ENCODE assay signal across 9 mouse cellular contexts in genomic region chr4:117645031-117645435, GRCm38 (mm10). TPM values are rescaled to one million over a fixed set of nuclear protein-coding genes. Genes with fewer than 3 reads are reported as not detected.
DNase-seq lines count a peak whose midpoint lies in the region; ATAC-seq and TF ChIP-seq lines count a peak whose summit lies in the region.
"Had no signal": no experiment of that assay in that cellular context is flagged by ENCODE, and none has a peak within 500 bp of the region (broad histone marks: within the 10 kb centered on the region; RNA-seq: fewer than 3 reads in every experiment).

No protein-coding gene starts in this region.

- peaks cover 33% of the 10 kb centered on the region for H3K36me3 ChIP-seq in kidney, embryonic 15.5 days
- H3K36me3 ChIP-seq in midbrain, embryonic 15.5 days (replicated peaks) = no peaks in the 10 kb centered on the region
- no peaks in the 10 kb centered on the region for H3K36me3 ChIP-seq in lung, postnatal 0 days (ENCODE audit: insufficient read depth, low read length)

- no peak for TF ChIP-seq CTCF in lung, postnatal 0 days (IDR thresholded peaks at IDR 0.05)

- H3K4me3 ChIP-seq in kidney, embryonic 15.5 days (replicated peaks) = no peak overlapping the region
- no peak overlapping the region for H3K4me3 ChIP-seq in midbrain, embryonic 15.5 days
- no peak overlapping the region for H3K4me3 ChIP-seq in lung, postnatal 0 days (ENCODE audit: low read depth, low read length)

- no peak for DNase-seq in kidney, adult 9 months
- DNase-seq in cerebellum, adult 8-10 months = peak; percentile 83
- peak; percentile 61 for DNase-seq in gastrocnemius, postnatal 10 days
- DNase-seq in lung, postnatal 0 days (ENCODE audit: low spot score) = no peak
- no peak for DNase-seq in urinary bladder, postnatal 10 days (ENCODE audit: low spot score)
- DNase-seq in heart, adult 8-10 months (ENCODE audit: low spot score) = no peak

- no peak overlapping the region for H3K27ac ChIP-seq in kidney, embryonic 15.5 days
- peak overlapping the region; percentile 80 for H3K27ac ChIP-seq in midbrain, embryonic 15.5 days
- no peak overlapping the region for H3K27ac ChIP-seq in lung, postnatal 0 days (ENCODE audit: low read length)
- H3K27ac ChIP-seq: liver, embryonic 14.5 days had no signal

- WGBS in kidney, embryonic 15.5 days = 46% methylated on average over 22 of the region's 22 CpGs
- 6% methylated on average over 22 of the region's 22 CpGs for WGBS in midbrain, embryonic 15.5 days
- WGBS in lung, postnatal 0 days = 69% methylated on average over 22 of the region's 22 CpGs

- ATAC-seq in kidney, embryonic 15.5 days (replicated peaks; ENCODE audit: low FRiP score) = peak; percentile 59; the same call in 1 of the 2 replicates
- peak; percentile 75 for ATAC-seq in midbrain, embryonic 15.5 days (replicated peaks)
- ATAC-seq in lung, postnatal 0 days = no peak

- peaks cover 11% of the 10 kb centered on the region; the same call in 1 of the 2 replicates for H3K27me3 ChIP-seq in kidney, embryonic 15.5 days
- no peaks in the 10 kb centered on the region for H3K27me3 ChIP-seq in midbrain, embryonic 15.5 days (replicated peaks)
- no peaks in the 10 kb centered on the region for H3K27me3 ChIP-seq in lung, postnatal 0 days (replicated peaks; ENCODE audit: insufficient read depth, low read length)

- H3K9me3 ChIP-seq in kidney, embryonic 15.5 days (replicated peaks) = no peaks in the 10 kb centered on the region
- no peaks in the 10 kb centered on the region for H3K9me3 ChIP-seq in midbrain, embryonic 15.5 days
- no peaks in the 10 kb centered on the region for H3K9me3 ChIP-seq in lung, postnatal 0 days (ENCODE audit: low read length)

- H3K4me1 ChIP-seq in kidney, embryonic 15.5 days = peaks cover 13% of the 10 kb centered on the region
- peaks cover 62% of the 10 kb centered on the region for H3K4me1 ChIP-seq in midbrain, embryonic 15.5 days
- H3K4me1 ChIP-seq in lung, postnatal 0 days (ENCODE audit: insufficient read depth, low read depth, low read length) = no peaks in the 10 kb centered on the region

- no peak overlapping the region for H3K9ac ChIP-seq in kidney, embryonic 15.5 days
- H3K9ac ChIP-seq in midbrain, embryonic 15.5 days = peak overlapping the region; percentile 19; the same call in 1 of the 2 replicates
- H3K9ac ChIP-seq in lung, postnatal 0 days (replicated peaks; ENCODE audit: low read depth) = no peak overlapping the region
- H3K9ac ChIP-seq: liver, embryonic 14.5 days had no signal

- no peak for TF ChIP-seq EP300 in lung, postnatal 0 days (IDR thresholded peaks at IDR 0.05)

- H3K4me2 ChIP-seq in kidney, embryonic 15.5 days = 0 out of 2 replicates have a peak overlapping the region, but pooled peaks have one; percentile 2
- peak overlapping the region; percentile 35 for H3K4me2 ChIP-seq in midbrain, embryonic 15.5 days
- no peak overlapping the region for H3K4me2 ChIP-seq in lung, postnatal 0 days (replicated peaks; ENCODE audit: low read depth, low read length)

RNA-seq across cellular contexts. Expression of gene Dmap1, which starts 37.0 kb away (rescaled TPM):
- polyA plus RNA-seq in kidney, embryonic 15.5 days (2015; fragmentation: Nextera tagmentation; extraction: Ambion mirVana) = 55.4 and 64.1 TPM in 2 replicates
- total RNA-seq in gastrocnemius, postnatal 10 days (2021) = 10 to 100 TPM; 18.8 to 22.7 TPM
- polyA plus RNA-seq in midbrain, embryonic 15.5 days (2015; fragmentation: Nextera tagmentation; extraction: Ambion mirVana) = 82.5 and 84.8 TPM in 2 replicates
- 37.0 and 37.8 TPM in 2 replicates for polyA plus RNA-seq in lung, postnatal 0 days (2015; fragmentation: Nextera tagmentation; extraction: Ambion mirVana)
- total RNA-seq in heart, adult 8-10 months (2022) = 10 to 100 TPM; 15.9 to 23.7 (median 20.9) TPM

Comparison
In these comparisons a context has a peak if more than half of its experiments do, and no peak if none do; other contexts are left out.
1. DNase-seq: peak in cerebellum, adult 8-10 months (single experiment) and gastrocnemius, postnatal 10 days (single experiment); none in kidney, adult 9 months (single experiment), lung, postnatal 0 days (single experiment), urinary bladder, postnatal 10 days (single experiment) and heart, adult 8-10 months (single experiment).